Mouse (Mus musculus): Measurements from ENCODE around the gene Il16.

Il16 gene

GRCm38 (mm10) chr7:83745413-83746106, at the start of gene Il16:
Gene Il16, minus strand, starts transcription at chr7:83745726.
- DNase-seq (ENCODE audit: low spot score): no peak

- no peak for DNase-seq (ENCODE audit: low spot score)
Observed at GRCm38 (mm10) chr7:83794705-83795104, 49.2 kb upstream of the Il16 start, which contains the start of gene Cfap161. Gene Cfap161, minus strand, starts transcription at chr7:83794880.

GRCm38 (mm10) chr7:83794006-83794683, 48.6 kb upstream of the Il16 start:
- DNase-seq (ENCODE audit: low spot score): no peak

- DNase-seq (ENCODE audit: low spot score): no peak
Observed at GRCm38 (mm10) chr7:83780881-83781280, 35.4 kb upstream of the Il16 start.

GRCm38 (mm10) chr7:83780026-83780425, 34.5 kb upstream of the Il16 start:
- DNase-seq (ENCODE audit: low spot score): no peak

GRCm38 (mm10) chr7:83779028-83779427, 33.5 kb upstream of the Il16 start:
- DNase-seq (ENCODE audit: low spot score): no peak

- DNase-seq (ENCODE audit: low spot score): no peak
Observed at GRCm38 (mm10) chr7:83778516-83778915, 33.0 kb upstream of the Il16 start.

- DNase-seq (ENCODE audit: low spot score): no peak
Observed at GRCm38 (mm10) chr7:83774721-83775120, 29.2 kb upstream of the Il16 start.

GRCm38 (mm10) chr7:83763674-83764073, 18.1 kb upstream of the Il16 start:
- no peak for DNase-seq (ENCODE audit: low spot score)

GRCm38 (mm10) chr7:83762336-83762735, 16.8 kb upstream of the Il16 start:
- no peak for DNase-seq (ENCODE audit: low spot score)

- DNase-seq (ENCODE audit: low spot score): no peak
Observed at GRCm38 (mm10) chr7:83751055-83751454, 5.5 kb upstream of the Il16 start.

GRCm38 (mm10) chr7:83748405-83748804, 2.9 kb upstream of the Il16 start:
- DNase-seq (ENCODE audit: low spot score): no peak

- DNase-seq (ENCODE audit: low spot score): no peak
Observed at GRCm38 (mm10) chr7:83746107-83746687, 671 bp upstream of the Il16 start.

GRCm38 (mm10) chr7:83745065-83745412, 487 bp downstream of the Il16 start:
- DNase-seq (ENCODE audit: low spot score): no peak

GRCm38 (mm10) chr7:83744250-83744649, 1.3 kb downstream of the Il16 start:
- no peak for DNase-seq (ENCODE audit: low spot score)

GRCm38 (mm10) chr7:83742690-83743089, 2.8 kb downstream of the Il16 start:
- DNase-seq (ENCODE audit: low spot score): no peak

GRCm38 (mm10) chr7:83742026-83742425, 3.5 kb downstream of the Il16 start:
- no peak for DNase-seq (ENCODE audit: low spot score)

GRCm38 (mm10) chr7:83739680-83740310, 5.7 kb downstream of the Il16 start:
- DNase-seq (ENCODE audit: low spot score): no peak

- DNase-seq (ENCODE audit: low spot score): no peak
Observed at GRCm38 (mm10) chr7:83738623-83739462, 6.7 kb downstream of the Il16 start.

GRCm38 (mm10) chr7:83737914-83738490, 7.5 kb downstream of the Il16 start:
- DNase-seq (ENCODE audit: low spot score): no peak

GRCm38 (mm10) chr7:83736341-83737115, 9.0 kb downstream of the Il16 start:
- no peak for DNase-seq (ENCODE audit: low spot score)
